Mouse (Mus musculus): ENCODE measurements around the gene Palm3.

Palm3 gene

GRCm38 (mm10) chr8:84025863-84026262, 4.6 kb downstream of the Palm3 start:
- DNase-seq, result peak; percentile 30

- DNase-seq, result no peak
Observed at GRCm38 (mm10) chr8:84027449-84027848, 6.2 kb downstream of the Palm3 start.

GRCm38 (mm10) chr8:84029272-84029671, 8.0 kb downstream of the Palm3 start:
- no peak for DNase-seq

GRCm38 (mm10) chr8:84032777-84033176, 11.5 kb downstream of the Palm3 start:
- no peak for DNase-seq

- no peak for DNase-seq
Observed at GRCm38 (mm10) chr8:84038015-84038414, 16.7 kb downstream of the Palm3 start.

- DNase-seq, result peak; percentile 32
Observed at GRCm38 (mm10) chr8:84039050-84039449, 17.8 kb downstream of the Palm3 start.

GRCm38 (mm10) chr8:84042066-84042947, 21.0 kb downstream of the Palm3 start, which contains the start of gene Il27ra:
Il27ra (minus strand) TSS chr8:84042589.
- DNase-seq, result peak; percentile 13

GRCm38 (mm10) chr8:84042948-84043342, 21.7 kb downstream of the Palm3 start:
- no peak for DNase-seq

- DNase-seq, result no peak
Observed at GRCm38 (mm10) chr8:84044103-84044502, 22.8 kb downstream of the Palm3 start.

- no peak for DNase-seq
Observed at GRCm38 (mm10) chr8:84044900-84045299, 23.6 kb downstream of the Palm3 start, which contains the start of gene Rln3. Rln3 (minus strand) TSS chr8:84045000.

GRCm38 (mm10) chr8:84046505-84046904, 25.2 kb downstream of the Palm3 start:
- no peak for DNase-seq

GRCm38 (mm10) chr8:84048171-84048570, 26.9 kb downstream of the Palm3 start:
- DNase-seq, result no peak

- no peak for DNase-seq
Observed at GRCm38 (mm10) chr8:84052746-84053145, 31.5 kb downstream of the Palm3 start.

GRCm38 (mm10) chr8:84053229-84053628, 32.0 kb downstream of the Palm3 start:
- DNase-seq, result no peak

- no peak for DNase-seq
Observed at GRCm38 (mm10) chr8:84057827-84058226, 36.6 kb downstream of the Palm3 start.

GRCm38 (mm10) chr8:84059226-84059625, 38.0 kb downstream of the Palm3 start:
- DNase-seq, result no peak

- no peak for DNase-seq
Observed at GRCm38 (mm10) chr8:84060245-84060644, 39.0 kb downstream of the Palm3 start.

GRCm38 (mm10) chr8:84063861-84064610, 42.8 kb downstream of the Palm3 start:
- DNase-seq, result no peak

- DNase-seq, result no peak
Observed at GRCm38 (mm10) chr8:84065037-84065436, 43.8 kb downstream of the Palm3 start, which contains the start of gene Gm10643. Gm10643 (minus strand) TSS chr8:84065137.

- no peak for DNase-seq
Observed at GRCm38 (mm10) chr8:84065457-84066072, 44.3 kb downstream of the Palm3 start.

- peak; percentile 100 for DNase-seq
Observed at GRCm38 (mm10) chr8:84066291-84066930, 45.1 kb downstream of the Palm3 start, which contains the start of gene Rfx1. Rfx1 (plus strand) TSS chr8:84066834.

- DNase-seq, result peak; percentile 93
Observed at GRCm38 (mm10) chr8:84067047-84067573, 45.8 kb downstream of the Palm3 start.

Data from right cerebral cortex, adult 18-20 months (tissue).